Mouse (Mus musculus) liver, postnatal 0 days (tissue): ENCODE results near the gene Tmem104. TPM values are rescaled to one million over a fixed set of nuclear protein-coding genes. Genes with fewer than 3 reads are reported as not detected.

Experiments used
- ATAC-seq: fragments of 200-750 bp; cut with Nextera tagmentation; 2 replicates; pipeline ENCODE4 v1.8.0; 2017; ENCODE audit warnings: mild to moderate bottlenecking, moderate library complexity
- DNase-seq: peaks from one replicate; pipeline ENCODE4 v3.0.0-alpha.2; 2016
- H3K27ac ChIP-seq: fragments of 300-500 bp; sonication (generic); 2 replicates; pipeline ENCODE4 v1.5.1; 2014; ENCODE audit warnings: antibody characterized with exemption, moderate library complexity, mild to moderate bottlenecking, low read depth
- H3K27me3 ChIP-seq: fragments of 300-500 bp; sonication (generic); 2 replicates; pipeline ENCODE4 v1.6.1; 2014; ENCODE audit warnings: low read length, control low read depth, mixed read lengths; ENCODE audit not compliant: insufficient read depth
- H3K36me3 ChIP-seq: fragments of 300-500 bp; sonication (generic); replicated peaks from 2 replicates; pipeline ENCODE4 v1.6.1; 2014; ENCODE audit warnings: mild to moderate bottlenecking, control low read depth, low read length, moderate library complexity, mixed read lengths; ENCODE audit not compliant: insufficient read depth
- H3K4me1 ChIP-seq: fragments of 300-500 bp; sonication (generic); 2 replicates; pipeline ENCODE4 v1.6.1; 2014; ENCODE audit warnings: antibody characterized with exemption, mild to moderate bottlenecking, control low read depth; ENCODE audit not compliant: insufficient read depth
- H3K4me2 ChIP-seq: fragments of 300-500 bp; sonication (generic); 2 replicates; pipeline ENCODE4 v1.6.1; 2014; ENCODE audit warnings: low read depth, mild to moderate bottlenecking, low read length, moderate library complexity, mixed read lengths
- H3K4me3 ChIP-seq: fragments of 300-500 bp; sonication (generic); 2 replicates; pipeline ENCODE4 v1.5.1; 2014; ENCODE audit warnings: low read depth, low read length
- H3K9ac ChIP-seq: fragments of 300-500 bp; sonication (generic); replicated peaks from 2 replicates; pipeline ENCODE4 v1.6.1; 2014; ENCODE audit warnings: mild to moderate bottlenecking, moderate library complexity
- H3K9me3 ChIP-seq: fragments of 300-500 bp; sonication (generic); 2 replicates; pipeline ENCODE4 v1.6.1; 2016; ENCODE audit warnings: mild to moderate bottlenecking, control low read depth, low read length, mixed read lengths
- CTCF ChIP-seq: sonication (generic); IDR thresholded peaks from 2 replicates; pipeline ENCODE4 v1.5.1; 2016; ENCODE audit warnings: antibody characterized with exemption, low read depth
- EP300 ChIP-seq: IDR thresholded peaks from 2 replicates; pipeline ENCODE4 v1.6.1; 2016; ENCODE audit warnings: antibody characterized with exemption, low read depth, mild to moderate bottlenecking
- WGBS: fragments of 180-500 bp; shearing (Covaris S2); extraction: QIAGEN DNeasy Blood & Tissue Kit; methylation state at CpG from one replicate; pipeline ENCODE4 v1.1.7; 2014; ENCODE audit not compliant: insufficient replicate concordance; 5-methylcytosine and 5-hydroxymethylcytosine counted together
- polyA plus RNA-seq: library from polyadenylated mRNA; unstranded; fragments of >200 nt; fragmentation: Nextera tagmentation; extraction: Ambion mirVana; gene quantifications from 2 replicates; pipeline ENCODE4 v1.2.1, GENCODE M21; 2015

Tmem104 gene
- polyA plus RNA-seq, 1 experiment from 2014 or later, result 7.1 TPM

DNA sequence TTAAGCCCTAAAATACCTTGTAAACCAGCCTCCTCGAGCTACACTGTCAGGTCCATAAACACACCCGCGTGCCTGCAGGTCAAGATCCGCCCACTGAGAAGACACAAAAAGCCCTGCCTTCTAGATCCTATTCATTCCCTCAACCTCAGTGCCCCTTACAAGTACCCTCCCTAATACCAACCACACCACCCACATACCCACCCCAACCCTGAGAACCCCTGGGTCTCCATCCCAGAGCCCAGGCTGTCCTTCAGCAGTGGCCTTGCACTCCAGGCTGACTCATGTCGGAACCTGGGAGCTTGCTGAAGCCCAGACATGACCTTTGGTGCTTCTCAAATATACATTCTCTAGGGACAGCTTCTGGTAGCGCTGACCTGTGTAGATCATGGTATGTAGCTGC, 87.5 kb downstream of the Tmem104 start:
- H3K36me3 ChIP-seq, result 0 out of 2 replicates have a peak, but pooled peaks cover 3% of the 10 kb centered on the region
- H3K4me3 ChIP-seq, result no peak overlapping the region
- no peaks in the 10 kb centered on the region for H3K9me3 ChIP-seq
- H3K9ac ChIP-seq, result no peak overlapping the region
- ATAC-seq (no peak), DNase-seq (no peak)
- no peaks in the 10 kb centered on the region for H3K27me3 ChIP-seq
- H3K27ac ChIP-seq, result no peak overlapping the region
- no peak overlapping the region for H3K4me2 ChIP-seq
- peaks cover 33% of the 10 kb centered on the region for H3K4me1 ChIP-seq
- TF ChIP-seq EP300 (no peak), CTCF (no peak)
- 70% methylated on average over 6 of the region's 6 CpGs for WGBS

DNA sequence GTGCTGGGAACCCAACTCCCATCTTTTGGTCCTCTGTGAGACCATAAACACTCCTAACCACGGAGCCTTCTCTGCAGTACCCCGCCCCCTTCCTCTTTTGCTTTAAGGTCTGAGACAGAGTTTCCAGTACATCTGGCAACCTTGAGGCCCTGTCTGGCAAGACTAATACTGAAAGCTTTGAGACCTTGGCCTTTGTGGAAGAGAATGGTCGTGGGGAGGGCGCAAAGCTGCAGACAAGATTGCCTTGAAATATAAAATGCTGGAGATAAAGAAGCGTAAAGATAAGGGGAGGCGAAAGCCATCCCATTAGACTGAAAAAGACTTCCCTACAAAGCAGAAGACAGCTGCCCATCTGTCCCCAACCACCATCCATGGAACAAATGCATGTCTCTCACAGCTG, 88.2 kb downstream of the Tmem104 start:
- Histone ChIP-seq H3K4me1 (peaks cover 33% of the 10 kb centered on the region), H3K4me3 (no peak overlapping the region), H3K9me3 (no peaks in the 10 kb centered on the region), H3K27ac (no peak overlapping the region), H3K27me3 (no peaks in the 10 kb centered on the region), H3K9ac (0 out of 2 replicates have a peak overlapping the region, but pooled peaks have one; percentile 17), H3K36me3 (0 out of 2 replicates have a peak, but pooled peaks cover 3% of the 10 kb centered on the region), H3K4me2 (no peak overlapping the region; the same call in 1 of the 2 replicates)
- TF ChIP-seq CTCF (no peak), EP300 (no peak)
- DNase-seq (no peak), ATAC-seq (no peak)
- 43% methylated on average over 6 of the region's 6 CpGs for WGBS

DNA sequence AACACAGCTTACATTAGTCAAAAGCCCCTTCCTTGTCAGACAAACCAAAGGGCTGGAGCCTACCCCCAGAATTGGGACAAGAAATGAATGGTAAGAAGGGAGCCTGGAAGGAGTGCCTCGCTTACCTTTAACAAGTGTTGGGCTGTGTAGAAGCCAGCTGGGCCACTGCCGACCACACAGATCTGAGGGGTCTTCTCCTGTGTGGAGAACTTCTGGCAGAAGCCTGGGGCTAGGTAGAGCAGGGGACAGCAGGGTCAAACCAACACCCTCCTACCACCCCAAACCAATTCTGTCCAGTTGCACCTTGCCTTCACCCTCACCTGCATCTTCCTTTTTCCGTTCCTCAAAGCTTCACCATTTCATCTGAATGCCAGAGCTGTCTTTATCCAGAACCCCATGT, 88.7 kb downstream of the Tmem104 start:
- peak overlapping the region; percentile 92 for H3K4me2 ChIP-seq
- TF ChIP-seq EP300 (no peak), CTCF (no peak)
- 0 out of 2 replicates have a peak, but pooled peaks cover 3% of the 10 kb centered on the region for H3K36me3 ChIP-seq
- DNase-seq, result no peak
- H3K4me3 ChIP-seq, result peak overlapping the region; percentile 61
- H3K9ac ChIP-seq, result peak overlapping the region; percentile 17; the same call in 1 of the 2 replicates
- H3K9me3 ChIP-seq, result no peaks in the 10 kb centered on the region
- H3K27me3 ChIP-seq, result no peaks in the 10 kb centered on the region
- WGBS, result 43% methylated on average over 3 of the region's 3 CpGs
- peaks cover 33% of the 10 kb centered on the region for H3K4me1 ChIP-seq
- H3K27ac ChIP-seq, result no peak overlapping the region
- no peak for ATAC-seq

DNA sequence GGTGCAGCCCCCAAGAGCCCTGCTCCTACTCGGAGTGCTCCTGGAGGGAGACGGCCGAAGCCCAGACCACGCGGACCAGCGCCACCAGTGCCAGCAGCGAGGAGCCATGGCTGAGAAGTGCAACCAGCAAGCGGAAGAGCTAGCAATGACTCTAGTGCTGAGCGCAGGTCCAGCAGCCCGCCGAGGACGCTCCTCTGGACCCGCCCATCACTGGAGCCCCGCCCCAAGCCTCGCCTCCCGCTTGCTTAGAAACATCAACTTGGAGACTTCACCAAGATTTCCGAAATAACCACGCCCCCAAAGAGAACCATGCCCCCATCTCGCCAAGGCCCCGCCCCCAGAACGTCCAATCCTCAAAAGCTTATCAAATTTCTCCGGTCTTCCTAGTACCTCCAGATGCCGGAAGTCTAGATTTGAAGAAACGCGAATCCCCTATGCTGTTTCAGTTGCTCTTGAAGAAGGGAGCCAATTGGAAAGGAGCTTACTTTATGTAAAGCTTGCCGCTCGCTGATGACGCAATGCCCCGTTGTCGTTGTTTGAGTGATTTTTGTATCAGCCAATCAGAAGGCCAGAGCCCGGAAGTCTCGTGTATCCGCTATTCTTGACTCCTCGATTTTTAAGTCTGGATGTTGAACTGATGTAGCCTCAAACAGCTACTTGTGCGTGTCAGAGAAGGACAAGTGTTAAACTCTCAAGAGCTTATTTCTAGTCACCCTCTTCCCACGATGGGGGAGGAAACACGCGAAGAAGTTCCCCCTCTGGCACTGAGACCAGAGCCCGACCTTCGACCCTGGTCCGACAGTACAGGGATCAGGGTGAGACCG, 89.7 kb downstream of the Tmem104 start, which contains the start of gene Fdxr:
Fdxr (minus strand) TSS at position 271 of the 824 bp plus-strand sequence.
- peak within 1 kb of the TSS; percentile 69 for H3K9ac ChIP-seq
- no peaks in the 10 kb centered on the region for H3K9me3 ChIP-seq
- no peaks in the 10 kb centered on the region for H3K27me3 ChIP-seq
- DNase-seq (peak; percentile 99), ATAC-seq (peak; percentile 90)
- TF ChIP-seq EP300, result peak; percentile 86
- peak; percentile 24; the same call in 1 of the 2 replicates for TF ChIP-seq CTCF
- no peaks in the 10 kb centered on the region for H3K36me3 ChIP-seq
- H3K4me1 ChIP-seq, result peaks cover 33% of the 10 kb centered on the region
- peak within 1 kb of the TSS; percentile 61 for H3K4me3 ChIP-seq
- H3K4me2 ChIP-seq, result peak within 1 kb of the TSS; percentile 92
- WGBS, result under 1% methylated on average over 41 of the region's 42 CpGs
- H3K27ac ChIP-seq, result peak within 1 kb of the TSS; percentile 93

DNA sequence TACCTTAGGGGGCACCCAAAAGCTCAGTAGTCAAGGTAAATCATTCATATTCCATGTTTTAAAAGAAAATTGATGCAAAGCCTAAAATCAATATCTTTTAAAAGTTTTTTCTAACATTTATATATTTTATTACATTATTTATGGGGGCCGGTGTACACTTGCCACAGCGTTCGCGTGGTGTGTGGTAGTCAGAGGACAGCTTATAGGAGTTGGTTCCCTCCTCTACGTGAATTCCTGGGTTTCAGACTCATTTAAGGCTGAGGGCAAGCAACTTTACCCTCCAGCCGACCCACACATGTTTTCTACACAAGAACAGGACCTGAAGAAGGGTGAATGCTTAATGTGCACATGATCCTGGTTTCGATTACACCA, 90.3 kb downstream of the Tmem104 start:
- ATAC-seq (no peak; the same call in 1 of the 2 replicates), DNase-seq (no peak)
- Histone ChIP-seq H3K4me1 (peaks cover 33% of the 10 kb centered on the region), H3K9me3 (no peaks in the 10 kb centered on the region), H3K36me3 (no peaks in the 10 kb centered on the region), H3K27ac (peak overlapping the region; percentile 93), H3K4me2 (peak overlapping the region; percentile 92), H3K4me3 (peak overlapping the region; percentile 61), H3K9ac (peak overlapping the region; percentile 68), H3K27me3 (no peaks in the 10 kb centered on the region)
- 12% methylated on average over 7 of the region's 7 CpGs for WGBS
- TF ChIP-seq CTCF (no peak), EP300 (no peak)

DNA sequence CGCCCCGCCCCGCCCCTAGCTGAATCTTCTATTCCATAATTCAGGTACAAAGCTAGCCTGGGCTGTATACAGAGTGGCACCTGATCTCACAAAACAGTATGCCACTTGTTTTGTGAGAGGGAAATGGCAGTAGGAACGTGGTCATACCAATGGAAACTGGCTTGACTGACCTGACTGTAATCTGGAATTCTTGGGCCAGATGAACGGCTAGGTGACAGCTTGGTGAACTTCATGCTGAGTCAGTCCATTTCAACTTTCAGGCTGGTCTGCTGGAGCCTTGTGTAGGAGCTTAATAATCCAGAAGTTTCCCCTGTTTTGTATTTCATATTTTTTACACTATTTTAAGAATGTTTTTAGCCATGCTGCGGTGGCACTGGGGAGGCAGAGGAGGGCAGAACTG, 90.9 kb downstream of the Tmem104 start:
- peaks cover 33% of the 10 kb centered on the region for H3K4me1 ChIP-seq
- ATAC-seq (no peak), DNase-seq (no peak)
- H3K4me2 ChIP-seq, result peak overlapping the region; percentile 92
- no peaks in the 10 kb centered on the region for H3K9me3 ChIP-seq
- 76% methylated on average over 6 of the region's 6 CpGs for WGBS
- peak overlapping the region; percentile 61; the same call in 1 of the 2 replicates for H3K4me3 ChIP-seq
- peak overlapping the region; percentile 93; the same call in 1 of the 2 replicates for H3K27ac ChIP-seq
- no peaks in the 10 kb centered on the region for H3K36me3 ChIP-seq
- H3K27me3 ChIP-seq, result no peaks in the 10 kb centered on the region
- TF ChIP-seq EP300, result no peak
- TF ChIP-seq CTCF, result no peak
- no peak overlapping the region for H3K9ac ChIP-seq
